Mouse (Mus musculus) intestine, postnatal 0 days (tissue): ENCODE measurements around the gene Mef2d. TPM values are rescaled to one million over a fixed set of nuclear protein-coding genes. Genes with fewer than 3 reads are reported as not detected.

Experiments
- ATAC-seq: fragments of 200-750 bp; cut with Nextera tagmentation; 2 replicates; pipeline ENCODE4 v1.8.0; 2017; ENCODE audit warnings: mild to moderate bottlenecking, moderate TSS enrichment, moderate library complexity
- H3K27ac ChIP-seq: fragments of 300-500 bp; sonication (generic); 2 replicates; pipeline ENCODE4 v1.5.1; 2014; ENCODE audit warnings: mild to moderate bottlenecking, low read depth, low read length, moderate library complexity
- H3K27me3 ChIP-seq: fragments of 300-500 bp; sonication (generic); replicated peaks from 2 replicates; pipeline ENCODE4 v1.6.1; 2014; ENCODE audit warnings: low read length, mixed read lengths; ENCODE audit not compliant: control insufficient read depth, insufficient read depth
- H3K36me3 ChIP-seq: fragments of 300-500 bp; sonication (generic); 2 replicates; pipeline ENCODE4 v1.6.1; 2014; ENCODE audit warnings: mild to moderate bottlenecking, moderate library complexity; ENCODE audit not compliant: control insufficient read depth, insufficient read depth
- H3K4me1 ChIP-seq: fragments of 300-500 bp; sonication (generic); replicated peaks from 2 replicates; pipeline ENCODE4 v1.6.1; 2014; ENCODE audit warnings: antibody characterized with exemption, low read length, mixed read lengths; ENCODE audit not compliant: control insufficient read depth, insufficient read depth
- H3K4me2 ChIP-seq: fragments of 300-500 bp; sonication (generic); replicated peaks from 2 replicates; pipeline ENCODE4 v1.6.1; 2014; ENCODE audit warnings: low read depth, mild to moderate bottlenecking, moderate library complexity
- H3K4me3 ChIP-seq: fragments of 300-500 bp; sonication (generic); 2 replicates; pipeline ENCODE4 v1.5.1; 2014; ENCODE audit warnings: low read depth, low read length
- H3K9ac ChIP-seq: fragments of 300-500 bp; sonication (generic); 2 replicates; pipeline ENCODE4 v1.6.1; 2014; ENCODE audit warnings: mild to moderate bottlenecking, low read depth, low read length
- H3K9me3 ChIP-seq: fragments of 300-500 bp; sonication (generic); 2 replicates; pipeline ENCODE4 v1.6.1; 2016; ENCODE audit warnings: mixed run types; ENCODE audit not compliant: control insufficient read depth
- CTCF ChIP-seq: sonication (generic); IDR thresholded peaks from 2 replicates; pipeline ENCODE4 v1.5.1; 2016; ENCODE audit warnings: low read depth, mild to moderate bottlenecking, control low read depth, antibody characterized with exemption, moderate library complexity
- whole genome bisulfite sequencing: fragments of 180-500 bp; shearing (Covaris S2); extraction: QIAGEN DNeasy Blood & Tissue Kit; methylation state at CpG from one replicate; pipeline ENCODE4 v1.1.7; 2014; 5-methylcytosine and 5-hydroxymethylcytosine counted together
- polyA plus RNA-seq: library from polyadenylated mRNA; unstranded; fragments of >200 nt; fragmentation: Nextera tagmentation; extraction: Ambion mirVana; gene quantifications from 2 replicates; pipeline ENCODE4 v1.2.1, GENCODE M21; 2015

Gene Mef2d
- polyA plus RNA-seq, 1 experiment from 2014 or later = 16.2 TPM

GRCm38 (mm10) chr3:88214971-88215552 is 72.9 kb downstream of the Mef2d start:
- peaks cover 94% of the 10 kb centered on the region for H3K27me3 ChIP-seq
- 1% methylated on average over 48 of the region's 48 CpGs for WGBS
- H3K9me3 ChIP-seq = no peaks in the 10 kb centered on the region
- H3K4me3 ChIP-seq = peak overlapping the region; percentile 38
- TF ChIP-seq CTCF = no peak
- peaks cover 8% of the 10 kb centered on the region; the same call in 1 of the 2 replicates for H3K4me1 ChIP-seq
- ATAC-seq = no peak
- no peak overlapping the region for H3K27ac ChIP-seq
- H3K36me3 ChIP-seq = no peaks in the 10 kb centered on the region
- no peak overlapping the region for H3K9ac ChIP-seq
- peak overlapping the region; percentile 59 for H3K4me2 ChIP-seq

GRCm38 (mm10) chr3:88215553-88216004 is 73.4 kb downstream of the Mef2d start:
- Histone ChIP-seq H3K4me3 (peak overlapping the region; percentile 38), H3K9ac (no peak overlapping the region), H3K36me3 (no peaks in the 10 kb centered on the region), H3K9me3 (no peaks in the 10 kb centered on the region), H3K4me2 (peak overlapping the region; percentile 59), H3K27me3 (peaks cover 94% of the 10 kb centered on the region), H3K4me1 (peaks cover 8% of the 10 kb centered on the region; the same call in 1 of the 2 replicates), H3K27ac (no peak overlapping the region)
- no peak for ATAC-seq
- under 1% methylated on average over 23 of the region's 23 CpGs for WGBS
- no peak for TF ChIP-seq CTCF

- no peak for ATAC-seq
- Histone ChIP-seq H3K27me3 (peaks cover 92% of the 10 kb centered on the region), H3K27ac (no peak overlapping the region), H3K4me3 (peak overlapping the region; percentile 38), H3K9ac (no peak overlapping the region), H3K4me2 (peak overlapping the region; percentile 59; the same call in 1 of the 2 replicates), H3K9me3 (no peaks in the 10 kb centered on the region), H3K4me1 (peaks cover 8% of the 10 kb centered on the region; the same call in 1 of the 2 replicates), H3K36me3 (no peaks in the 10 kb centered on the region)
- WGBS = 4% methylated on average over 6 of the region's 6 CpGs
- TF ChIP-seq CTCF = no peak
These were observed 73.9 kb downstream of the Mef2d start for GRCm38 (mm10) chr3:88216116-88216515.

- H3K4me2 ChIP-seq = no peak overlapping the region
- no peak overlapping the region for H3K9ac ChIP-seq
- no peaks in the 10 kb centered on the region for H3K36me3 ChIP-seq
- H3K4me3 ChIP-seq = peak overlapping the region; percentile 38; the same call in 1 of the 2 replicates
- H3K9me3 ChIP-seq = no peaks in the 10 kb centered on the region
- no peak for TF ChIP-seq CTCF
- peaks cover 8% of the 10 kb centered on the region; the same call in 1 of the 2 replicates for H3K4me1 ChIP-seq
- WGBS = 14% methylated on average over 7 of the region's 7 CpGs
- H3K27me3 ChIP-seq = peaks cover 91% of the 10 kb centered on the region
- no peak overlapping the region for H3K27ac ChIP-seq
- ATAC-seq = no peak
These were observed 74.6 kb downstream of the Mef2d start for GRCm38 (mm10) chr3:88216534-88217326.

GRCm38 (mm10) chr3:88217679-88218078 is 75.5 kb downstream of the Mef2d start:
- Histone ChIP-seq H3K27ac (no peak overlapping the region), H3K4me1 (peaks cover 8% of the 10 kb centered on the region; the same call in 1 of the 2 replicates), H3K9me3 (no peaks in the 10 kb centered on the region), H3K9ac (no peak overlapping the region), H3K27me3 (peaks cover 87% of the 10 kb centered on the region), H3K4me3 (no peak overlapping the region), H3K4me2 (no peak overlapping the region), H3K36me3 (no peaks in the 10 kb centered on the region)
- TF ChIP-seq CTCF = no peak
- 68% methylated on average over 1 of the region's 2 CpGs for WGBS
- ATAC-seq = no peak

- Histone ChIP-seq H3K4me1 (peaks cover 7% of the 10 kb centered on the region; the same call in 1 of the 2 replicates), H3K4me2 (no peak overlapping the region), H3K36me3 (no peaks in the 10 kb centered on the region), H3K27ac (no peak overlapping the region), H3K9me3 (no peaks in the 10 kb centered on the region), H3K4me3 (no peak overlapping the region), H3K9ac (no peak overlapping the region), H3K27me3 (peaks cover 65% of the 10 kb centered on the region)
- 18% methylated on average over 9 of the region's 9 CpGs for WGBS
- ATAC-seq = no peak
- TF ChIP-seq CTCF = no peak
These were observed 77.8 kb downstream of the Mef2d start for GRCm38 (mm10) chr3:88219940-88220339.
